Mouse (Mus musculus) MEL (cell line): Measurements from ENCODE around the gene Tnc. TPM values are rescaled to one million over a fixed set of nuclear protein-coding genes. Genes with fewer than 3 reads are reported as not detected.

Source experiments
- DNase-seq: peaks from one replicate; pipeline ENCODE4 v3.0.0; 2011; ENCODE audit warnings: low read depth, low spot score
- H3K27ac ChIP-seq: 2 replicates; pipeline ENCODE4 v1.5.1; 2012; ENCODE audit warnings: low read depth, mild to moderate bottlenecking, control low read depth, low read length, moderate library complexity; ENCODE audit not compliant: control insufficient read depth
- H3K27me3 ChIP-seq, 2 experiments: fragments of 150-350 bp in 1 of 2; sonication (generic) in 1 of 2; 2 replicates each; pipeline ENCODE4 v1.6.1; 2012; ENCODE audit warnings: low read length in 2 of 2, mild to moderate bottlenecking in 2 of 2, improper control_type of control experiment in 1 of 2, moderate library complexity in 1 of 2; ENCODE audit not compliant: insufficient read depth in 2 of 2, control insufficient read depth in 1 of 2
- H3K36me3 ChIP-seq, 2 experiments: 2 replicates each; pipeline ENCODE4 v1.6.1; 2012 to 2014; ENCODE audit warnings: low read length in 2 of 2, improper control_type of control experiment in 1 of 2, inconsistent platforms in 1 of 2, mild to moderate bottlenecking in 1 of 2; ENCODE audit not compliant: insufficient read depth in 2 of 2, control insufficient read depth in 1 of 2
- H3K4me1 ChIP-seq, 2 experiments: fragments of 150-350 bp in 1 of 2; sonication (generic) in 1 of 2; 2 replicates each; pipeline ENCODE4 v1.6.1; 2012; ENCODE audit warnings: low read length in 2 of 2, improper control_type of control experiment in 1 of 2, mild to moderate bottlenecking in 1 of 2; ENCODE audit not compliant: insufficient read depth in 2 of 2, control insufficient read depth in 1 of 2
- H3K4me3 ChIP-seq, 2 experiments: fragments of 150-350 bp in 1 of 2; sonication (generic) in 1 of 2; 2 replicates each; pipeline ENCODE4 v1.5.1; 2012; ENCODE audit warnings: low read depth in 2 of 2, low read length in 2 of 2, mild to moderate bottlenecking in 2 of 2, moderate library complexity in 2 of 2, control low read depth in 1 of 2, improper control_type of control experiment in 1 of 2; ENCODE audit not compliant: control insufficient read depth in 1 of 2, insufficient read depth in 1 of 2
- H3K79me2 ChIP-seq: 2 replicates; pipeline ENCODE4 v1.6.1; 2012; ENCODE audit warnings: mild to moderate bottlenecking, low read length, moderate library complexity; ENCODE audit not compliant: control insufficient read depth, poor library complexity, insufficient read depth
- H3K9ac ChIP-seq: 2 replicates; pipeline ENCODE4 v1.6.1; 2012; ENCODE audit warnings: low read depth, mild to moderate bottlenecking, control low read depth, low read length, moderate library complexity; ENCODE audit not compliant: control insufficient read depth, poor library complexity, severe bottlenecking
- H3K9me3 ChIP-seq: fragments of 150-350 bp; sonication (generic); replicated peaks from 2 replicates; pipeline ENCODE4 v1.6.1; 2012; ENCODE audit warnings: mild to moderate bottlenecking, low read length, improper control_type of control experiment, moderate library complexity; ENCODE audit not compliant: insufficient read depth
- BHLHE40 ChIP-seq: IDR thresholded peaks from 2 replicates; pipeline ENCODE4 v1.6.1; 2012; ENCODE audit warnings: low read depth, mild to moderate bottlenecking, inconsistent platforms, low read length, improper control_type of control experiment, borderline replicate concordance
- CHD1 ChIP-seq: IDR thresholded peaks from 2 replicates; pipeline ENCODE4 v1.6.1; 2012; ENCODE audit warnings: low read depth, mild to moderate bottlenecking, inconsistent platforms, low read length, improper control_type of control experiment
- E2F4 ChIP-seq: IDR thresholded peaks from 2 replicates; pipeline ENCODE4 v1.6.1; 2011; ENCODE audit warnings: low read depth, low read length, improper control_type of control experiment, borderline replicate concordance
- ETS1 ChIP-seq: IDR thresholded peaks from 2 replicates; pipeline ENCODE4 v1.6.1; 2012; ENCODE audit warnings: low read depth, mild to moderate bottlenecking, inconsistent platforms, low read length, improper control_type of control experiment, moderate library complexity
- GATA1 ChIP-seq: IDR thresholded peaks from 2 replicates; pipeline ENCODE4 v1.6.1; 2011; ENCODE audit warnings: low read depth, low read length, improper control_type of control experiment
- KAT2A ChIP-seq: conservative IDR thresholded peaks from 2 replicates; pipeline ENCODE4 v1.6.1; 2012; ENCODE audit warnings: low read depth, low read length, improper control_type of control experiment, inconsistent platforms
- MEF2A ChIP-seq: IDR thresholded peaks from 2 replicates; pipeline ENCODE4 v1.6.1; 2014; ENCODE audit warnings: low read depth, mild to moderate bottlenecking, inconsistent platforms, low read length, improper control_type of control experiment; ENCODE audit not compliant: poor library complexity, insufficient replicate concordance, severe bottlenecking; ENCODE audit errors: extremely low read depth
- MXI1 ChIP-seq: IDR thresholded peaks from 2 replicates; pipeline ENCODE4 v1.6.1; 2011; ENCODE audit warnings: mild to moderate bottlenecking, low read depth, low read length, improper control_type of control experiment
- MYB ChIP-seq: IDR thresholded peaks from 2 replicates; pipeline ENCODE4 v1.6.1; 2011; ENCODE audit warnings: mild to moderate bottlenecking, low read depth, low read length, improper control_type of control experiment
- MYC ChIP-seq: IDR thresholded peaks from 2 replicates; pipeline ENCODE4 v1.6.1; 2011; ENCODE audit warnings: low read depth, mild to moderate bottlenecking, low read length, improper control_type of control experiment, moderate library complexity
- NELFE ChIP-seq: IDR thresholded peaks from 2 replicates; pipeline ENCODE4 v1.6.1; 2011; ENCODE audit warnings: low read depth, low read length, improper control_type of control experiment
- RCOR1 ChIP-seq: IDR thresholded peaks from 2 replicates; pipeline ENCODE4 v1.6.1; 2012; ENCODE audit warnings: low read depth, mild to moderate bottlenecking, inconsistent platforms, low read length, improper control_type of control experiment
- SIN3A ChIP-seq: IDR thresholded peaks from 2 replicates; pipeline ENCODE4 v1.6.1; 2012; ENCODE audit warnings: low read length, improper control_type of control experiment, inconsistent platforms
- TAL1 ChIP-seq: IDR thresholded peaks from 2 replicates; pipeline ENCODE4 v1.6.1; 2012; ENCODE audit warnings: mild to moderate bottlenecking, inconsistent platforms, low read length, moderate library complexity, mixed read lengths
- TCF12 ChIP-seq: IDR thresholded peaks from 2 replicates; pipeline ENCODE4 v1.6.1; 2014; ENCODE audit warnings: low read depth, mild to moderate bottlenecking, inconsistent platforms, low read length, improper control_type of control experiment, moderate library complexity
- USF2 ChIP-seq, 2 experiments: IDR thresholded peaks; 2 replicates each; pipeline ENCODE4 v1.6.1; 2011 to 2012; ENCODE audit warnings: improper control_type of control experiment in 2 of 2, low read length in 2 of 2, borderline replicate concordance in 1 of 2, inconsistent platforms in 1 of 2, low read depth in 1 of 2, mild to moderate bottlenecking in 1 of 2; ENCODE audit not compliant: insufficient read depth in 1 of 2
- ZMIZ1 ChIP-seq: IDR thresholded peaks from 2 replicates; pipeline ENCODE4 v1.6.1; 2012; ENCODE audit warnings: low read depth, mild to moderate bottlenecking, inconsistent platforms, low read length, improper control_type of control experiment, moderate library complexity
- polyA plus RNA-seq, 2 experiments: library from polyadenylated mRNA; stranded (reverse) in 1 of 2; unstranded in 1 of 2; fragments of >175 nt in 1 of 2; fragments of >200 nt in 1 of 2; gene quantifications; 2 replicates each; pipeline versions ENCODE4 v1.2.1 to v1.2.4; 2012; ENCODE audit warnings: low replicate concordance in 2 of 2, low read depth in 1 of 2; ENCODE audit not compliant: insufficient read length in 2 of 2, insufficient read depth in 1 of 2, missing spikeins in 1 of 2
- total RNA-seq: library from RNA; depleted of rRNA; stranded (reverse); fragments of 300-350 nt; gene quantifications from 2 replicates; pipeline ENCODE4 v1.2.3, GENCODE M21; 2012

Gene Tnc
- total and polyA plus RNA-seq, 3 experiments: not detected

GRCm38 (mm10) chr4:63943813-63944212, 103.0 kb downstream of the Tnc start:
- Histone ChIP-seq H3K27ac (no peak overlapping the region), H3K27me3 (no peaks in the 10 kb centered on the region), H3K9ac (no peak overlapping the region), H3K4me3 (no peak overlapping the region), H3K9me3 (no peaks in the 10 kb centered on the region), H3K4me1 (no peaks in the 10 kb centered on the region), H3K79me2 (no peaks in the 10 kb centered on the region)
- DNase-seq: no peak
- no peak for TF ChIP-seq TAL1
- no peak for TF ChIP-seq MEF2A
- no peak for TF ChIP-seq MYB
- no peak for TF ChIP-seq KAT2A
- TF ChIP-seq MYC: no peak
- TF ChIP-seq, all 39 proteins: peak for 0
- no peaks in the 10 kb centered on the region for H3K36me3 ChIP-seq

GRCm38 (mm10) chr4:63942875-63943274, 103.9 kb downstream of the Tnc start:
- H3K27ac ChIP-seq: no peak overlapping the region
- DNase-seq: no peak
- no peak overlapping the region for H3K4me3 ChIP-seq
- no peak for TF ChIP-seq ZMIZ1
- no peaks in the 10 kb centered on the region for H3K9me3 ChIP-seq
- no peak overlapping the region for H3K9ac ChIP-seq
- no peaks in the 10 kb centered on the region for H3K4me1 ChIP-seq
- no peaks in the 10 kb centered on the region for H3K27me3 ChIP-seq
- no peaks in the 10 kb centered on the region for H3K36me3 ChIP-seq
- no peaks in the 10 kb centered on the region for H3K79me2 ChIP-seq

DNA sequence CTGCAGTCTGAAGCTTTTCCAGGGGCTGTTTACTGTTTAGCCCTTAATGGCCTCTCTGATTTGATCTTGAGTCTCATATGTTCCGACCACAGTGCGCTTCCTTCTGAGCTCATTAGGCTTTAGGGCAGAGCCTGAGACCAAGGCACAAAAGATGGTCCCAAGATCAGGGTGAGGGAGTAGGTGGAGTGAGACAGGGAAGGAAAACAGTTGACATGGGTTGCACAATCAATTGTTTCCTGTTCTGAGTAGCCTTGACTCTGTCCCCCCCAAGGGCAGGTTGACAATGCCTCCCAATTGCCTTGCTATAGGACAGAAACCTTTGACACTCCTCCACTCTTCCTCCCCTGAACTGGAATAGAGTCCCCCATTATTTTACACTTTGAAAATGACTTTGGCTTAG, 105.4 kb downstream of the Tnc start:
- Histone ChIP-seq H3K27ac (no peak overlapping the region), H3K9me3 (no peaks in the 10 kb centered on the region), H3K36me3 (no peaks in the 10 kb centered on the region), H3K79me2 (no peaks in the 10 kb centered on the region), H3K4me1 (no peaks in the 10 kb centered on the region), H3K27me3 (no peaks in the 10 kb centered on the region), H3K4me3 (no peak overlapping the region), H3K9ac (no peak overlapping the region)
- no peak for TF ChIP-seq ETS1
- TF ChIP-seq BHLHE40: no peak
- TF ChIP-seq MYB: no peak
- TF ChIP-seq SIN3A: no peak
- TF ChIP-seq USF2 (IDR thresholded peaks at IDR 0.05; ENCODE audit: borderline replicate concordance in 1 of 2, insufficient read depth in 1 of 2, low read depth in 1 of 2, low read length in 2 of 2): no peak
- TF ChIP-seq E2F4: no peak
- no peak for TF ChIP-seq CHD1
- no peak for TF ChIP-seq TCF12
- no peak for TF ChIP-seq GATA1
- no peak for TF ChIP-seq MXI1
- no peak for TF ChIP-seq RCOR1
- TF ChIP-seq NELFE: no peak
- DNase-seq: no peak
